Comparison of ENCODE assay signal across 8 mouse cellular contexts in genomic region chr16:28898509-28899160, GRCm38 (mm10). TPM values are rescaled to one million over a fixed set of nuclear protein-coding genes. Genes with fewer than 3 reads are reported as not detected.
DNase-seq lines count a peak whose midpoint lies in the region; ATAC-seq and TF ChIP-seq lines count a peak whose summit lies in the region.

No protein-coding gene starts in this region.

- no peaks in the 10 kb centered on the region for H3K36me3 ChIP-seq in limb, embryonic 15.5 days

- intact Hi-C loops in heart, postnatal 14 days (cut with DNase I), result no loop called here
- intact Hi-C loops in left cerebral cortex, adult 2 months (cut with DNase I), result no loop called here

- no peak for TF ChIP-seq CTCF in left cerebral cortex, adult 2 months (IDR thresholded peaks at IDR 0.05)

- H3K4me2 ChIP-seq in limb, embryonic 15.5 days, result peak overlapping the region; percentile 22

- no peaks in the 10 kb centered on the region for H3K9me3 ChIP-seq in limb, embryonic 15.5 days

- H3K27ac ChIP-seq in limb, embryonic 15.5 days, result no peak overlapping the region
- no peak overlapping the region for H3K27ac ChIP-seq in left cerebral cortex, adult 2 months

- WGBS in limb, embryonic 15.5 days, result 17% methylated on average over 15 of the region's 15 CpGs

- H3K27me3 ChIP-seq in limb, embryonic 15.5 days, result no peaks in the 10 kb centered on the region

- peaks cover 13% of the 10 kb centered on the region for H3K4me1 ChIP-seq in limb, embryonic 15.5 days

- H3K9ac ChIP-seq in limb, embryonic 15.5 days, result no peak overlapping the region

- ATAC-seq in limb, embryonic 15.5 days (ENCODE audit: insufficient number of reproducible peaks, low FRiP score, low TSS enrichment, low read depth), result no peak; the same call in 1 of the 2 replicates

- peak; percentile 35 for DNase-seq in embryo, embryonic 10 days (ENCODE audit: low spot score)
- DNase-seq in embryo, embryonic 10.5 days (ENCODE audit: low spot score), result no peak
- DNase-seq in cerebellum, adult 9-10 months, result peak; percentile 47
- DNase-seq in heart, postnatal 14 days, result peak; percentile 35 to 49
- DNase-seq in adrenal gland, adult 8-10 months, result no peak
- DNase-seq in T-cell, adult 2 months (ENCODE audit: low spot score), result no peak
- DNase-seq in left cerebral cortex, adult 2 months (ENCODE audit: extremely low spot score in 1 of 2, low spot score in 2 of 2), result no peak

- no peak overlapping the region for H3K4me3 ChIP-seq in limb, embryonic 15.5 days
- H3K4me3 ChIP-seq in left cerebral cortex, adult 2 months, result no peak overlapping the region

RNA-seq across cellular contexts. Expression of gene Mb21d2, which starts 30.8 kb away (rescaled TPM):
- total RNA-seq in heart, postnatal 14 days (2021), result 1 to 10 TPM; 6.1 to 7.6 TPM
- 7.4 and 7.7 TPM in 2 replicates for polyA plus RNA-seq in limb, embryonic 15.5 days (2015; fragmentation: Nextera tagmentation; extraction: Ambion mirVana)
- total RNA-seq in adrenal gland, adult 8-10 months (2022), result 10 to 100 TPM; 12.4 to 17.8 (median 14.6) TPM
- total RNA-seq in left cerebral cortex, adult 2 months (2021), result 10 to 100 TPM; 37.9 to 39.0 TPM

Comparison
In these comparisons a context has a peak if more than half of its experiments do, and no peak if none do; other contexts are left out.
1. DNase-seq: peak in embryo, embryonic 10 days (single experiment), cerebellum, adult 9-10 months (single experiment) and heart, postnatal 14 days (2 of 2); none in embryo, embryonic 10.5 days (single experiment), adrenal gland, adult 8-10 months (single experiment), T-cell, adult 2 months (single experiment) and left cerebral cortex, adult 2 months (0 of 2).